Mouse (Mus musculus) spleen, postnatal 4 days (tissue): ENCODE measurements around the gene Slc24a5.
A peak's percentile ranks its signal among the peaks of the same experiment; 100 is the strongest.

Experiments used
- DNase-seq, 2 experiments: peaks; one replicate each; pipeline ENCODE4 v3.0.0; 2022; ENCODE audit warnings: low spot score in 2 of 2

The Slc24a5 gene

DNA sequence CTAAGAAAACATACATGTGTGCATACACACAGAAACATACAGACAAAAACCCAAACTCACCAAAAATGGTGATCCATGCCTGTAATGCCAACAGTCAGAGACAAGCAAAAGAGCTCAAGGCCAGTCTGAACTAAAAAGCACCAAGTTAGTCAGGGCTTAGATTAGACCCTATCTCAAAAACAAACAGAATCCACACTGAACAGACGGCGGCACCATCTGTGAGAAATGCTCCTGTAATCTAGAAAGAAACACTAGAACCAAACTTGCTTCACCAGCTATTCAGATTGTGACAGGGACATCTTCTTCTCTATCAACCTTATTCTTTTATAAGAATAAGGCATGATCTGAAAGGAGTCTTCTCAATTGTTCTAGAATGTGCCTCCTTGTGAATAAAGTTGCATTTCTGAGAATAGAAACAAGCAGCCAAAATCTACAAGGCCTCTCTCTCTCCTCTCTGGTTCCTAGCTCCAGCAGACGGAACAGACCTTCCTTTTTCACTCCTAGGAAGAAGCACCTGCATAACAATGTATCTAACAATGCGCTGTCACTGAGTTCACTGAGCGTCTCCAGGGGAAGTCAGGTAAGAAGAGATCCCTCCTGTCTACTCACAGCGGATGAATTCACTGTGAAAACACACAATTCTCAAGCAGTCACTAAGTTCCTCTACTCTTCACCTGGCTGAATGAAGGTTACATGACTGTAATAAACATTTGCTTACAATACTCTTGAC lies 51.6 kb downstream of the Slc24a5 start:
- DNase-seq, result no peak

DNA sequence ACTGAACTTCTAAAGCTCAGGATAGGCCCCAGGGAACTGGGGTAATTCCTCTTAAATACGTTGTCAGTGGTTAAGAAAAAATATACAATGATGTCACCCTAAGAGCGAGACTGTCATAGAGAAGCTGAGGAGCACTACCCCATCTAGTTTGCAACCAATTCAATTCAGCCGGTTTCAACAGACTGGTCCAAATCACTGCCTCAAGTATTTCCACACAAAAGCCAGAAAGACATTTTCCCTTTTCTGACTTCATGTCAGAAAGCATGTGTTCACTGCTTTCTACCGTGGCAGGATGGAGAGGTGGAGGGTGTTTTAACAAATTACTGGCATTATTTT lies 54.3 kb downstream of the Slc24a5 start:
- no peak for DNase-seq

GRCm38 (mm10) chr2:125122624-125123476 lies 54.9 kb downstream of the Slc24a5 start:
- DNase-seq, result peak; percentile 44 to 77

DNA sequence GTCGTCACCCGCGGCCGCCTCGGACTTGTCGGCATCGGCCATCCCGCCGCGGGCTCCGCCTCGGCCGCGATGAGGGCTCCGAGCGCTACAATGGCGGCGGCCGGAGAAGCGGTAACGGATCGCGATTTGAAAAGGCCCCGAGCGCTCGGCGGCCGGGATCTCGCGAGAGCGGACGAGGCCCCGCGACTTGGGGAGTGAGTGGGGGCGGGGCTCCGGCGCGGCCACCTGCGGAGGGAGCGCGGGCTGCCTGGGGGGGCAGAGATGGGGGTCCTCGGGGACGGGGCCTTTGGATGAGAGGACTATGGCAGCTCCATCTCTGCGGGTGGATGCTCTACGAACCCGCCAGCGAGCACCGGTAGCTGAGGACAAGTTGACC lies 55.5 kb downstream of the Slc24a5 start, which contains the start of gene Myef2:
Gene Myef2, minus strand, starts transcription at position 185 of the 376 bp plus-strand sequence.
- peak; percentile 87 to 95 for DNase-seq

GRCm38 (mm10) chr2:125125824-125126223 lies 57.9 kb downstream of the Slc24a5 start:
- DNase-seq, result no peak

GRCm38 (mm10) chr2:125126792-125127191 lies 58.9 kb downstream of the Slc24a5 start:
- DNase-seq, result no peak

GRCm38 (mm10) chr2:125134113-125134512 lies 66.2 kb downstream of the Slc24a5 start:
- DNase-seq, result no peak

GRCm38 (mm10) chr2:125135903-125136811 lies 68.2 kb downstream of the Slc24a5 start, which contains the start of gene Ctxn2:
Gene Ctxn2, plus strand, starts transcription at chr2:125136692.
- DNase-seq, result peak; percentile 67 to 85

DNA sequence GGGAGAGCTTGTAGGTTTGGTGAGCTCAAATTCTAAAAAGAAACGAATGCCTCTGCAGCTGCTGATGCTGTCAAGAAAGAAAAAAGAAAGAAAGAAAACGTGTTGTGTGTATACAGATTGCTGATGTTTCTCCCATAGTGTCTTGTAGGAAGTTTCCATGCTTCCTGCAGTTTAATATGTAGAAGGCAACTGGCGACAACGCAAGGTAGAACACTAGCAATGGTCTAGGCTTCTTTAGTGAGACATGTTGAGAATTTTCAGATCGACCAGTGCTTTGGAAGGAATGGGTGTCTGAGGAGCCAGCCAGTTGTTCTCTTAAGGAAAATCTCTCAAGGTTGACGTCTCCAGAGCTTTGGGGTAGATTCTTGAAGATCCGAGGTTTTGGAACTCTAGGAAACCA lies 68.9 kb downstream of the Slc24a5 start:
- no peak for DNase-seq
